Mouse (Mus musculus) kidney, adult 2 months (tissue): Measurements from ENCODE around the gene Stk11ip. TPM values are rescaled to one million over a fixed set of nuclear protein-coding genes. Genes with fewer than 3 reads are reported as not detected.

ENCODE experiments used
- DNase-seq: peaks from one replicate; pipeline ENCODE4 v3.0.0; 2021
- H3K27ac ChIP-seq: fragments of 200-500 bp; 2 replicates; pipeline ENCODE4 v1.5.1; 2012; ENCODE audit warnings: low read depth, low read length, control low read depth, inconsistent platforms; ENCODE audit not compliant: insufficient read depth
- H3K27me3 ChIP-seq: fragments of 200-500 bp; replicated peaks from 2 replicates; pipeline ENCODE4 v1.6.1; 2012; ENCODE audit warnings: mild to moderate bottlenecking, moderate library complexity, low read length, inconsistent platforms; ENCODE audit not compliant: control insufficient read depth, insufficient read depth
- H3K36me3 ChIP-seq: fragments of 200-500 bp; 2 replicates; pipeline ENCODE4 v1.6.1; 2012; ENCODE audit warnings: mild to moderate bottlenecking, moderate library complexity, low read length, inconsistent platforms; ENCODE audit not compliant: control insufficient read depth, insufficient read depth
- H3K4me1 ChIP-seq: fragments of 200-500 bp; 2 replicates; pipeline ENCODE4 v1.6.1; 2011; ENCODE audit warnings: low read length; ENCODE audit not compliant: control insufficient read depth, insufficient read depth
- H3K4me3 ChIP-seq: fragments of 200-500 bp; 2 replicates; pipeline ENCODE4 v1.5.1; 2011; ENCODE audit warnings: mild to moderate bottlenecking, low read depth, low read length, control low read depth; ENCODE audit not compliant: insufficient read depth
- CTCF ChIP-seq: fragments of 200-500 bp; conservative IDR thresholded peaks from 2 replicates; pipeline ENCODE4 v1.5.1; 2011; ENCODE audit warnings: low read depth, mild to moderate bottlenecking, control low read depth, low read length, moderate library complexity, mixed read lengths; ENCODE audit not compliant: insufficient read depth, insufficient read length
- POLR2A ChIP-seq: fragments of 200-500 bp; IDR thresholded peaks from one replicate; pipeline ENCODE4 v1.6.1; 2011; ENCODE audit warnings: low read depth, low read length, control low read depth
- whole genome bisulfite sequencing: fragments of 180-500 bp; shearing (Covaris S2); methylation state at CpG from one replicate; pipeline ENCODE4 v1.1.7; 2018; 5-methylcytosine and 5-hydroxymethylcytosine counted together
- polyA plus RNA-seq: library from polyadenylated mRNA; depleted of rRNA; stranded (reverse); fragments of >200 nt; gene quantifications from 2 replicates; pipeline ENCODE4 v1.2.3, GENCODE M21; 2012; rRNA removed

Stk11ip gene
- polyA plus RNA-seq, 1 experiment, result 15.5 TPM

DNA sequence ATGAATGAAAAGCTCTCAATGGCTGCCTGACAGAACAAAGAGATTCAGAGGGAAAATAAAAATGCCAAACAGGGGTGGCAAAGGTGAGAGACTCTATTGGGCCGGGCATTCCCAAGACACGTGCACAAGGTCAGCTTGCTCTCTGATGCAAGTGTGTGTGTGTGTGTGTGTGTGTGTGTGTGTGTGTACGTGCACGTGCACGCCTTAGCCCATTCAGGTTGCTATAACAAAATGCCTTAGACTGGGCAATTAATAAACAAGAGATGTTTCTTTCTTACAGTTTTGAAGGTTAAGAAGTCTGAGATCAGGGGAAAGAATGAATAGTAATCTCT lies 61.3 kb downstream of the Stk11ip start:
- WGBS, result 72% methylated on average over 5 of the region's 5 CpGs
- no peak overlapping the region for H3K27ac ChIP-seq
- no peaks in the 10 kb centered on the region for H3K36me3 ChIP-seq
- TF ChIP-seq POLR2A, result no peak
- no peak for TF ChIP-seq CTCF
- no peak overlapping the region for H3K4me3 ChIP-seq
- no peaks in the 10 kb centered on the region for H3K4me1 ChIP-seq
- no peak for DNase-seq
- no peaks in the 10 kb centered on the region for H3K27me3 ChIP-seq

DNA sequence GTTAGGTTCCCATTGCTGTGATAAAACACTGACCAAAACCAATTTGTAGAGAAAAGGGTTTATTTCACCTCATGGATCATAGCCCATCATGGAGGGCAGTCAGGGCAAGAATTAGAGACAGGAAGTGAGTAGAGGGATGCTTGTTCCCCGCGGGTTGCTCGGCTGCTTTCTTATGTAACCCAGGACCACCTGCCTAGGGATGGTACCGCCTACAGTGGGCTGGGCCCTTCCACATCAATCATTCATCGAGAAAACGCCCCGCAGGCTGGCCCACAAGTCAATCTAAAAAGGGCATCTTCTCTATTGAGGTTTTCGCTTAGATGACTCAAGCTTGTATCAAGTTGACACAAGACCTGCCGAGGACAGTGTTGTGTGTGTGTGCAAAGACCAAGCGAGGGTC lies 61.7 kb downstream of the Stk11ip start:
- Histone ChIP-seq H3K27ac (no peak overlapping the region), H3K4me3 (no peak overlapping the region), H3K36me3 (no peaks in the 10 kb centered on the region), H3K4me1 (no peaks in the 10 kb centered on the region), H3K27me3 (no peaks in the 10 kb centered on the region)
- TF ChIP-seq POLR2A (no peak), CTCF (no peak)
- WGBS, result 83% methylated on average over 10 of the region's 10 CpGs
- no peak for DNase-seq

DNA sequence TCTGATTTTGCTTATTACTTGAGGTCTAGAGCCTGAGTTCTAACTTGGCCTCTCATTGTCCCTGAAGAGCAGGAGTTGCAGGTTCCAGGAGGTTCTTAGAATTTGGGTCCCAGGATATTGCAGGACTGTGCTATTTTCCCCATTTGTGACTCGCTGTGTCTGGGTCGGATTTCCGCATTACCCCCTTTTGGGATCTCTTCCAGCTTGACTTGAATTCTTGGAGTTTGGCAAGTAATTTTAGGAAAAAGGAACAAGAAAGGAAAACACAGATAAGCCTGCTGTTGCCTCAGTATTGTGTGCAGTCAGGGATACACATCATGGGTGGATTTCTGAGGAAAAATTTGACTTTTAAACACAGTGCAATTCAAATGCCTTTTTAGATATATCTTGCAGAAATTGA lies 65.5 kb downstream of the Stk11ip start:
- H3K4me3 ChIP-seq, result no peak overlapping the region
- 94% methylated on average over 3 of the region's 3 CpGs for WGBS
- H3K4me1 ChIP-seq, result no peaks in the 10 kb centered on the region
- TF ChIP-seq CTCF, result no peak
- no peak for TF ChIP-seq POLR2A
- no peaks in the 10 kb centered on the region for H3K27me3 ChIP-seq
- DNase-seq, result no peak
- H3K27ac ChIP-seq, result no peak overlapping the region
- H3K36me3 ChIP-seq, result no peaks in the 10 kb centered on the region

Other genes starting within 250 kb of the Stk11ip start
- 0.24 and 0.41 TPM in 2 replicates for gene Resp18, start 243.1 kb upstream of the Stk11ip start, polyA plus RNA-seq
- gene Dnpep, start 203.5 kb upstream of the Stk11ip start, polyA plus RNA-seq, result 117 and 124 TPM in 2 replicates
- gene Des, start 161.2 kb upstream of the Stk11ip start, polyA plus RNA-seq, result 17.0 and 32.1 TPM in 2 replicates
- gene Speg, start 146.2 kb upstream of the Stk11ip start, polyA plus RNA-seq, result 34.6 and 43.9 TPM in 2 replicates
- gene Gmppa, start 85.6 kb upstream of the Stk11ip start, polyA plus RNA-seq, result 82.4 and 95.0 TPM in 2 replicates
- 0.05 and 0.08 TPM in 2 replicates for gene Asic4, start 71.1 kb upstream of the Stk11ip start, polyA plus RNA-seq
- 31.6 and 51.9 TPM in 2 replicates for gene Chpf, start 42.2 kb upstream of the Stk11ip start, polyA plus RNA-seq
- 1.3 and 1.8 TPM in 2 replicates for gene Tmem198, start 42.0 kb upstream of the Stk11ip start, polyA plus RNA-seq
- 6.4 and 8.9 TPM in 2 replicates for gene Obsl1, start 15.1 kb upstream of the Stk11ip start, polyA plus RNA-seq
- gene Inha, start 14.5 kb upstream of the Stk11ip start, polyA plus RNA-seq, result 3.9 and 6.5 TPM in 2 replicates
- 14.2 and 28.7 TPM in 2 replicates for gene Slc4a3, start 24.7 kb downstream of the Stk11ip start, polyA plus RNA-seq